Mouse (Mus musculus) liver, embryonic 16.5 days (tissue): ENCODE results near the gene Arrdc4. TPM values are rescaled to one million over a fixed set of nuclear protein-coding genes. Genes with fewer than 3 reads are reported as not detected.

Experiments
- ATAC-seq: fragments of 200-750 bp; cut with Nextera tagmentation; 2 replicates; pipeline ENCODE4 v1.8.0; 2017; ENCODE audit warnings: low read depth, mild to moderate bottlenecking, moderate number of reproducible peaks, moderate library complexity
- H3K27ac ChIP-seq: fragments of 300-500 bp; sonication (generic); 2 replicates; pipeline ENCODE4 v1.5.1; 2014; ENCODE audit warnings: mild to moderate bottlenecking, low read length
- H3K27me3 ChIP-seq: fragments of 300-500 bp; sonication (generic); 2 replicates; pipeline ENCODE4 v1.6.1; 2014; ENCODE audit warnings: low read depth, low read length, mixed read lengths; ENCODE audit not compliant: control insufficient read depth, insufficient read depth
- H3K36me3 ChIP-seq: fragments of 300-500 bp; sonication (generic); 2 replicates; pipeline ENCODE4 v1.6.1; 2014; ENCODE audit warnings: mild to moderate bottlenecking; ENCODE audit not compliant: control insufficient read depth, insufficient read depth
- H3K4me1 ChIP-seq: fragments of 300-500 bp; sonication (generic); 2 replicates; pipeline ENCODE4 v1.6.1; 2014; ENCODE audit warnings: low read depth, low read length, mixed read lengths; ENCODE audit not compliant: control insufficient read depth
- H3K4me2 ChIP-seq: fragments of 300-500 bp; sonication (generic); 2 replicates; pipeline ENCODE4 v1.6.1; 2014; ENCODE audit warnings: low read depth, low read length, mixed read lengths
- H3K4me3 ChIP-seq: fragments of 300-500 bp; sonication (generic); 2 replicates; pipeline ENCODE4 v1.5.1; 2014; ENCODE audit warnings: low read depth, mild to moderate bottlenecking, low read length
- H3K9ac ChIP-seq: fragments of 300-500 bp; sonication (generic); 2 replicates; pipeline ENCODE4 v1.6.1; 2014; ENCODE audit warnings: low read depth, low read length
- H3K9me3 ChIP-seq: fragments of 300-500 bp; sonication (generic); replicated peaks from 2 replicates; pipeline ENCODE4 v1.6.1; 2016; ENCODE audit warnings: low read length; ENCODE audit not compliant: control insufficient read depth
- WGBS: fragments of 180-500 bp; shearing (Covaris S2); extraction: QIAGEN DNeasy Blood & Tissue Kit; methylation state at CpG from one replicate; pipeline ENCODE4 v1.1.7; 2014; ENCODE audit not compliant: insufficient replicate concordance; 5-methylcytosine and 5-hydroxymethylcytosine counted together
- polyA plus RNA-seq: library from polyadenylated mRNA; unstranded; fragments of >200 nt; fragmentation: Nextera tagmentation; extraction: Ambion mirVana; gene quantifications from 2 replicates; pipeline ENCODE4 v1.2.1, GENCODE M21; 2015

The Arrdc4 gene
- polyA plus RNA-seq, 1 experiment from 2014 or later = 3.5 TPM

- ATAC-seq = no peak
These were observed 31.1 kb downstream of the Arrdc4 start for GRCm38 (mm10) chr7:68717988-68718387.

GRCm38 (mm10) chr7:68717498-68717897, 31.5 kb downstream of the Arrdc4 start:
- no peaks in the 10 kb centered on the region for H3K36me3 ChIP-seq
- H3K4me2 ChIP-seq = no peak overlapping the region
- no peak overlapping the region for H3K27ac ChIP-seq

More at GRCm38 (mm10) chr7:68717988-68718387, 31.1 kb downstream of the Arrdc4 start:
- Histone ChIP-seq H3K27me3 (no peaks in the 10 kb centered on the region), H3K36me3 (no peaks in the 10 kb centered on the region), H3K9ac (no peak overlapping the region), H3K9me3 (no peaks in the 10 kb centered on the region), H3K4me3 (no peak overlapping the region), H3K4me2 (no peak overlapping the region), H3K4me1 (no peaks in the 10 kb centered on the region; the same call in 1 of the 2 replicates), H3K27ac (no peak overlapping the region)

GRCm38 (mm10) chr7:68716926-68717325, 32.1 kb downstream of the Arrdc4 start:
- Histone ChIP-seq H3K4me1 (peaks cover 3% of the 10 kb centered on the region; the same call in 1 of the 2 replicates), H3K9me3 (no peaks in the 10 kb centered on the region), H3K4me3 (no peak overlapping the region), H3K4me2 (no peak overlapping the region), H3K36me3 (no peaks in the 10 kb centered on the region), H3K27me3 (no peaks in the 10 kb centered on the region), H3K27ac (no peak overlapping the region), H3K9ac (no peak overlapping the region)
- WGBS = 53% methylated on average over 8 of the region's 8 CpGs
- no peak for ATAC-seq

More at GRCm38 (mm10) chr7:68717498-68717897, 31.5 kb downstream of the Arrdc4 start:
- peak; percentile 51; the same call in 1 of the 2 replicates for ATAC-seq
- WGBS = 27% methylated on average over 10 of the region's 10 CpGs
- no peak overlapping the region for H3K4me3 ChIP-seq
- no peaks in the 10 kb centered on the region for H3K9me3 ChIP-seq
- no peaks in the 10 kb centered on the region for H3K27me3 ChIP-seq
- H3K9ac ChIP-seq = no peak overlapping the region
- peaks cover 2% of the 10 kb centered on the region; the same call in 1 of the 2 replicates for H3K4me1 ChIP-seq

GRCm38 (mm10) chr7:68712928-68713327, 36.1 kb downstream of the Arrdc4 start:
- no peak overlapping the region for H3K9ac ChIP-seq
- no peak overlapping the region for H3K4me3 ChIP-seq
- 56% methylated on average over 1 of the region's 1 CpGs for WGBS
- H3K36me3 ChIP-seq = no peaks in the 10 kb centered on the region
- H3K4me1 ChIP-seq = peaks cover 3% of the 10 kb centered on the region; the same call in 1 of the 2 replicates
- no peaks in the 10 kb centered on the region for H3K9me3 ChIP-seq
- H3K27me3 ChIP-seq = no peaks in the 10 kb centered on the region
- ATAC-seq = peak; percentile 76
- H3K4me2 ChIP-seq = no peak overlapping the region
- no peak overlapping the region for H3K27ac ChIP-seq

GRCm38 (mm10) chr7:68712425-68712824, 36.6 kb downstream of the Arrdc4 start:
- H3K4me3 ChIP-seq = no peak overlapping the region
- peaks cover 3% of the 10 kb centered on the region; the same call in 1 of the 2 replicates for H3K4me1 ChIP-seq
- no peaks in the 10 kb centered on the region for H3K27me3 ChIP-seq
- no peak overlapping the region for H3K4me2 ChIP-seq
- no peak overlapping the region for H3K9ac ChIP-seq
- ATAC-seq = no peak
- WGBS = 52% methylated on average over 3 of the region's 3 CpGs
- no peaks in the 10 kb centered on the region for H3K36me3 ChIP-seq
- H3K9me3 ChIP-seq = no peaks in the 10 kb centered on the region
- no peak overlapping the region for H3K27ac ChIP-seq

- no peaks in the 10 kb centered on the region for H3K36me3 ChIP-seq
- H3K4me1 ChIP-seq = peaks cover 3% of the 10 kb centered on the region; the same call in 1 of the 2 replicates
- no peaks in the 10 kb centered on the region for H3K9me3 ChIP-seq
- ATAC-seq = peak; percentile 41; the same call in 1 of the 2 replicates
- H3K4me2 ChIP-seq = no peak overlapping the region
- no peak overlapping the region for H3K27ac ChIP-seq
- no peak overlapping the region for H3K4me3 ChIP-seq
- 36% methylated on average over 1 of the region's 1 CpGs for WGBS
- H3K9ac ChIP-seq = no peak overlapping the region
- no peaks in the 10 kb centered on the region for H3K27me3 ChIP-seq
These were observed 39.8 kb downstream of the Arrdc4 start for GRCm38 (mm10) chr7:68709319-68709573.

- Histone ChIP-seq H3K27me3 (no peaks in the 10 kb centered on the region), H3K9ac (no peak overlapping the region), H3K4me2 (no peak overlapping the region), H3K4me1 (peaks cover 3% of the 10 kb centered on the region; the same call in 1 of the 2 replicates), H3K4me3 (no peak overlapping the region), H3K27ac (no peak overlapping the region), H3K9me3 (no peaks in the 10 kb centered on the region), H3K36me3 (no peaks in the 10 kb centered on the region)
- no peak for ATAC-seq
- WGBS = 44% methylated on average over 3 of the region's 3 CpGs
These were observed 40.3 kb downstream of the Arrdc4 start for GRCm38 (mm10) chr7:68708563-68709318.

GRCm38 (mm10) chr7:68705162-68705561, 43.9 kb downstream of the Arrdc4 start:
- Histone ChIP-seq H3K27me3 (no peaks in the 10 kb centered on the region), H3K4me2 (no peak overlapping the region), H3K36me3 (no peaks in the 10 kb centered on the region), H3K9ac (no peak overlapping the region), H3K4me3 (no peak overlapping the region), H3K27ac (no peak overlapping the region), H3K9me3 (no peaks in the 10 kb centered on the region), H3K4me1 (no peaks in the 10 kb centered on the region)
- 65% methylated on average over 7 of the region's 7 CpGs for WGBS
- no peak for ATAC-seq

- Histone ChIP-seq H3K9me3 (no peaks in the 10 kb centered on the region), H3K4me1 (no peaks in the 10 kb centered on the region; the same call in 1 of the 2 replicates), H3K27me3 (no peaks in the 10 kb centered on the region), H3K4me2 (no peak overlapping the region), H3K27ac (no peak overlapping the region), H3K4me3 (no peak overlapping the region), H3K36me3 (no peaks in the 10 kb centered on the region), H3K9ac (no peak overlapping the region)
- ATAC-seq = no peak
- 55% methylated on average over 3 of the region's 3 CpGs for WGBS
These were observed 51.7 kb downstream of the Arrdc4 start for GRCm38 (mm10) chr7:68697313-68697712.
